Mouse (Mus musculus) kidney, embryonic 16.5 days (tissue): Measurements from ENCODE around the gene Lhx2. TPM values are rescaled to one million over a fixed set of nuclear protein-coding genes. Genes with fewer than 3 reads are reported as not detected.
A peak's percentile ranks its signal among the peaks of the same experiment; 100 is the strongest.

Experiments used
- ATAC-seq: fragments of 200-750 bp; cut with Nextera tagmentation; 2 replicates; pipeline ENCODE4 v1.8.0; 2017; ENCODE audit warnings: moderate TSS enrichment; ENCODE audit not compliant: low FRiP score, low TSS enrichment
- H3K27ac ChIP-seq: fragments of 300-500 bp; sonication (generic); 2 replicates; pipeline ENCODE4 v1.5.1; 2014; ENCODE audit warnings: low read length
- H3K27me3 ChIP-seq: fragments of 300-500 bp; sonication (generic); 2 replicates; pipeline ENCODE4 v1.6.1; 2014; ENCODE audit warnings: low read length, control low read depth, mixed read lengths; ENCODE audit not compliant: insufficient read depth
- H3K36me3 ChIP-seq: fragments of 300-500 bp; sonication (generic); 2 replicates; pipeline ENCODE4 v1.6.1; 2014; ENCODE audit warnings: low read length, control low read depth, mixed read lengths; ENCODE audit not compliant: insufficient read depth
- H3K4me1 ChIP-seq: fragments of 300-500 bp; sonication (generic); 2 replicates; pipeline ENCODE4 v1.6.1; 2014; ENCODE audit warnings: low read length, control low read depth, mixed read lengths; ENCODE audit not compliant: insufficient read depth
- H3K4me2 ChIP-seq: fragments of 300-500 bp; sonication (generic); replicated peaks from 2 replicates; pipeline ENCODE4 v1.6.1; 2014; ENCODE audit warnings: low read depth, low read length
- H3K4me3 ChIP-seq: fragments of 300-500 bp; sonication (generic); 2 replicates; pipeline ENCODE4 v1.5.1; 2014; ENCODE audit warnings: mild to moderate bottlenecking, low read length
- H3K9ac ChIP-seq: fragments of 300-500 bp; sonication (generic); replicated peaks from 2 replicates; pipeline ENCODE4 v1.6.1; 2014; ENCODE audit warnings: low read length
- H3K9me3 ChIP-seq: fragments of 300-500 bp; sonication (generic); 2 replicates; pipeline ENCODE4 v1.6.1; 2016; ENCODE audit warnings: low read length, control low read depth
- WGBS: fragments of 180-500 bp; shearing (Covaris S2); extraction: QIAGEN DNeasy Blood & Tissue Kit; methylation state at CpG from one replicate; pipeline ENCODE4 v1.1.7; 2014; 5-methylcytosine and 5-hydroxymethylcytosine counted together
- polyA plus RNA-seq: library from polyadenylated mRNA; unstranded; fragments of >200 nt; fragmentation: Nextera tagmentation; extraction: Ambion mirVana; gene quantifications from 2 replicates; pipeline ENCODE4 v1.2.1, GENCODE M21; 2015

The Lhx2 gene
- polyA plus RNA-seq = 0.16 TPM in 1 of 2 replicates, not detected in the other

- under 1% methylated on average over 45 of the region's 92 CpGs for WGBS
- no peaks in the 10 kb centered on the region for H3K9me3 ChIP-seq
- peak; percentile 67 for ATAC-seq
Measured at GRCm38 (mm10) chr2:38338990-38339909, at the start of gene Lhx2. Gene Lhx2, plus strand, starts transcription at chr2:38339281.

GRCm38 (mm10) chr2:38291526-38291925 is 47.6 kb upstream of the Lhx2 start:
- no peaks in the 10 kb centered on the region for H3K27me3 ChIP-seq
- ATAC-seq = no peak
- no peak overlapping the region for H3K27ac ChIP-seq
- no peak overlapping the region for H3K4me3 ChIP-seq
- H3K9ac ChIP-seq = no peak overlapping the region
- 74% methylated on average over 1 of the region's 1 CpGs for WGBS
- no peak overlapping the region for H3K4me2 ChIP-seq
- H3K4me1 ChIP-seq = no peaks in the 10 kb centered on the region; the same call in 1 of the 2 replicates
- no peaks in the 10 kb centered on the region for H3K9me3 ChIP-seq
- H3K36me3 ChIP-seq = no peaks in the 10 kb centered on the region

More at GRCm38 (mm10) chr2:38338990-38339909, at the start of gene Lhx2:
- H3K27me3 ChIP-seq = peaks cover 94% of the 10 kb centered on the region
- H3K27ac ChIP-seq = no peak within 1 kb of the TSS
- H3K36me3 ChIP-seq = no peaks in the 10 kb centered on the region
- H3K4me3 ChIP-seq = peak within 1 kb of the TSS; percentile 49
- H3K9ac ChIP-seq = peak within 1 kb of the TSS; percentile 45; the same call in 1 of the 2 replicates
- H3K4me2 ChIP-seq = peak within 1 kb of the TSS; percentile 80
- peaks cover 15% of the 10 kb centered on the region for H3K4me1 ChIP-seq

- Histone ChIP-seq H3K4me3 (no peak overlapping the region), H3K4me2 (no peak overlapping the region), H3K27me3 (no peaks in the 10 kb centered on the region), H3K4me1 (no peaks in the 10 kb centered on the region), H3K9me3 (no peaks in the 10 kb centered on the region), H3K36me3 (no peaks in the 10 kb centered on the region), H3K27ac (no peak overlapping the region), H3K9ac (no peak overlapping the region)
- WGBS = 88% methylated on average over 4 of the region's 4 CpGs
- ATAC-seq = no peak
Measured at GRCm38 (mm10) chr2:38295939-38296338, 43.1 kb upstream of the Lhx2 start.

DNA sequence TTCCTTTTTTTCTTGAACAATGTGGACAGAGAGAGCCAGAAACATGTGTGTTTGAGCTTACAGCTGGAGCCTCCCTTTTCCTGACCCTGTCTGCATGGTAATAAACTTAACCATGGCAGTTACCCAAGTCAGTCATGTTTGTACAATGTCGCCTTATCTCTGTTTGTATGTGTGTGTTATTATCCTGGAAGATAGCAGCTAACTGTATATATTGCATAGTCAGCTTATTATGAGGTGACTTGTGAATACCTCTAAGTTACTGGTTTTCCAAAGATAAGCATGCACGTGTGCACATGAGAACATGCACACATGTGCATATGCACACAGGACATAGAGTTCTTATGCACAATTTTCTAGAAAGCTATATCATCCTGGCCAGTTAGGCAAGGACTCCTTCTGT is 38.1 kb upstream of the Lhx2 start:
- Histone ChIP-seq H3K27me3 (no peaks in the 10 kb centered on the region), H3K36me3 (no peaks in the 10 kb centered on the region)

GRCm38 (mm10) chr2:38305152-38305551 is 33.9 kb upstream of the Lhx2 start:
- Histone ChIP-seq H3K9me3 (no peaks in the 10 kb centered on the region), H3K27me3 (no peaks in the 10 kb centered on the region), H3K27ac (no peak overlapping the region), H3K4me3 (no peak overlapping the region), H3K9ac (no peak overlapping the region), H3K4me2 (no peak overlapping the region), H3K4me1 (no peaks in the 10 kb centered on the region), H3K36me3 (no peaks in the 10 kb centered on the region)
- ATAC-seq = no peak
- WGBS = 76% methylated on average over 1 of the region's 1 CpGs

More for the DNA sequence above, 38.1 kb upstream of the Lhx2 start:
- Histone ChIP-seq H3K4me1 (no peaks in the 10 kb centered on the region), H3K9ac (no peak overlapping the region), H3K4me2 (no peak overlapping the region), H3K4me3 (no peak overlapping the region), H3K9me3 (no peaks in the 10 kb centered on the region), H3K27ac (no peak overlapping the region)
- ATAC-seq = no peak
- WGBS = 64% methylated on average over 2 of the region's 2 CpGs

GRCm38 (mm10) chr2:38312921-38313320 is 26.2 kb upstream of the Lhx2 start:
- Histone ChIP-seq H3K9ac (no peak overlapping the region), H3K4me1 (no peaks in the 10 kb centered on the region), H3K4me3 (no peak overlapping the region), H3K9me3 (no peaks in the 10 kb centered on the region), H3K36me3 (no peaks in the 10 kb centered on the region), H3K27ac (no peak overlapping the region), H3K27me3 (peaks cover 4% of the 10 kb centered on the region; the same call in 1 of the 2 replicates), H3K4me2 (no peak overlapping the region)
- WGBS = 58% methylated on average over 3 of the region's 3 CpGs
- ATAC-seq = no peak

GRCm38 (mm10) chr2:38313399-38313798 is 25.7 kb upstream of the Lhx2 start:
- Histone ChIP-seq H3K27me3 (peaks cover 4% of the 10 kb centered on the region; the same call in 1 of the 2 replicates), H3K4me3 (no peak overlapping the region), H3K4me1 (no peaks in the 10 kb centered on the region), H3K9me3 (no peaks in the 10 kb centered on the region), H3K9ac (no peak overlapping the region), H3K4me2 (no peak overlapping the region), H3K27ac (no peak overlapping the region), H3K36me3 (no peaks in the 10 kb centered on the region)
- no peak for ATAC-seq
- WGBS = 62% methylated on average over 3 of the region's 3 CpGs

DNA sequence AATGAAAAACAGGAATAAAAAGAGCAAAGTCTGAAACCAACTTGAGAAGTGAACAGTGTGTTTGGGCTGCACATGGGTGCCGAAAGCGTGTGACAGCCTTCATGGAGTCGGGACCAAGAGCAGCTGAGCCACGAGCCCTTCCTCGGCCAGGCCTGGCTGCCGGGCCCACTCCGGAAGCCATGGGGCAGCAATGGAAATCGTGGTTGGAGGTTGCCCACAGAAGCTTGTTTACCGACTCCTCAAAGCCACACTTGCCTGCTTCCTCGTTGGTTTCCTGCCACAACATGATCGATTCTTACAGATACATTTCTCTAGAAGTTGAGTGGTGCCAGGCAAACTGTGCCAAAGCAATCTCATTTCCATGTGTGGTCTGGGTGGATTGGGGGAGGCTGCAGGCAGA is 20.0 kb upstream of the Lhx2 start:
- Histone ChIP-seq H3K4me3 (no peak overlapping the region), H3K9me3 (no peaks in the 10 kb centered on the region), H3K36me3 (no peaks in the 10 kb centered on the region), H3K4me1 (no peaks in the 10 kb centered on the region), H3K4me2 (no peak overlapping the region), H3K9ac (no peak overlapping the region), H3K27me3 (peaks cover 8% of the 10 kb centered on the region; the same call in 1 of the 2 replicates), H3K27ac (no peak overlapping the region)
- 91% methylated on average over 11 of the region's 11 CpGs for WGBS
- ATAC-seq = no peak

- 53% methylated on average over 4 of the region's 4 CpGs for WGBS
- H3K4me3 ChIP-seq = no peak overlapping the region
Measured at GRCm38 (mm10) chr2:38320911-38321310, 18.2 kb upstream of the Lhx2 start.

GRCm38 (mm10) chr2:38323380-38323779 is 15.7 kb upstream of the Lhx2 start:
- 69% methylated on average over 8 of the region's 8 CpGs for whole genome bisulfite sequencing
- Histone ChIP-seq H3K4me2 (no peak overlapping the region), H3K4me3 (no peak overlapping the region), H3K9me3 (no peaks in the 10 kb centered on the region), H3K27me3 (peaks cover 8% of the 10 kb centered on the region), H3K27ac (no peak overlapping the region), H3K9ac (no peak overlapping the region), H3K4me1 (no peaks in the 10 kb centered on the region), H3K36me3 (no peaks in the 10 kb centered on the region)
- no peak for ATAC-seq

More at GRCm38 (mm10) chr2:38320911-38321310, 18.2 kb upstream of the Lhx2 start:
- H3K4me1 ChIP-seq = no peaks in the 10 kb centered on the region
- H3K27ac ChIP-seq = no peak overlapping the region
- peaks cover 8% of the 10 kb centered on the region for H3K27me3 ChIP-seq
- no peak overlapping the region for H3K4me2 ChIP-seq
- H3K9ac ChIP-seq = no peak overlapping the region
- no peak for ATAC-seq
- H3K9me3 ChIP-seq = no peaks in the 10 kb centered on the region
- H3K36me3 ChIP-seq = no peaks in the 10 kb centered on the region
